Mouse (Mus musculus): ENCODE measurements at regions not wholly inside any gene's neighbourhood (a gene's known extent, or its start where the extent isn't known, plus 50 kb on each side); places are given as distances from the start of the nearest gene placed in this dataset.
A peak's percentile ranks its signal among the peaks of the same experiment; 100 is the strongest.

DNA sequence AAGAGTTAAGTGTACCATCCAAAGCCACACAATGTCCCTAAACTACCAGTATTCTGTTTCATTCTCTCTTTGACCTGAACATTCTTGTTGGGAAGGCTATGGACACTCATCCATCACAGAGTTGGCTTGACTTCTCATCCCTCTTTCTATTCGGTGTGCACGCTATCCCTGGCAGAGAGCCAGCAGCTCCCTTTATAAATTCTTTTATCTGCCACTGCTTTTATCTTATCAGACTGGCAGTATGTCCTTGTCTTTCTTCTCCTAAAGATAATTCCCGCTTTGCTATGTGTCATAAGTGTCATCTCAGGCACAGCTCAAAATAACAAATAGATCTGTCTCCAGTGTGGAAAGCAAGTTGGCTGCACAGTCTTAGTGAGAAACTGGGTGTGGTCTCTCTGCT lies 106.6 kb upstream of the Lipc start:
- DNase-seq = no peak

DNA sequence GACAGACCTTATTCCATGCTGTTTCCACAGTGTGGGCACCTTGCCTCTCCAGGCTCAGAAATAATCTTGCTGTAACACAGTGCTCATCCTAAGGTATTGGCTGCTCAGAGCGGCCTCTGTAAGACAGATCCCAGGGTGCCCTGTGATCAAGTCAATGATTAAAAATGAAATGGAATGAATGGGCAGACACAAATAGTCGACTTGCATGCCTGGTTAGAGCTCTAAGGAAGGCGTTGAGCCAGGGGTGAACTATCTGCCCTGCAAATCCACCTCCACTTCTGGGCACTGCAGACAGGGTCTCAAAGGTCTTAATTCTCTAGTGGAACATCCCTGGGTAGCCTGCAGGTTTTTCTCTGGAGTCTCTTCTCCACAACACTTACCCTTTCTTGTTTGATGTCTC lies 104.8 kb upstream of the Lipc start:
- no peak for DNase-seq

- DNase-seq = peak; percentile 30
Measured at GRCm38 (mm10) chr9:71043899-71044298, 91.9 kb upstream of the Lipc start.

- no peak for DNase-seq
Measured at GRCm38 (mm10) chr9:71035286-71035685, 83.3 kb upstream of the Lipc start.

GRCm38 (mm10) chr9:71032156-71032555 lies 80.1 kb upstream of the Lipc start:
- DNase-seq = no peak

DNA sequence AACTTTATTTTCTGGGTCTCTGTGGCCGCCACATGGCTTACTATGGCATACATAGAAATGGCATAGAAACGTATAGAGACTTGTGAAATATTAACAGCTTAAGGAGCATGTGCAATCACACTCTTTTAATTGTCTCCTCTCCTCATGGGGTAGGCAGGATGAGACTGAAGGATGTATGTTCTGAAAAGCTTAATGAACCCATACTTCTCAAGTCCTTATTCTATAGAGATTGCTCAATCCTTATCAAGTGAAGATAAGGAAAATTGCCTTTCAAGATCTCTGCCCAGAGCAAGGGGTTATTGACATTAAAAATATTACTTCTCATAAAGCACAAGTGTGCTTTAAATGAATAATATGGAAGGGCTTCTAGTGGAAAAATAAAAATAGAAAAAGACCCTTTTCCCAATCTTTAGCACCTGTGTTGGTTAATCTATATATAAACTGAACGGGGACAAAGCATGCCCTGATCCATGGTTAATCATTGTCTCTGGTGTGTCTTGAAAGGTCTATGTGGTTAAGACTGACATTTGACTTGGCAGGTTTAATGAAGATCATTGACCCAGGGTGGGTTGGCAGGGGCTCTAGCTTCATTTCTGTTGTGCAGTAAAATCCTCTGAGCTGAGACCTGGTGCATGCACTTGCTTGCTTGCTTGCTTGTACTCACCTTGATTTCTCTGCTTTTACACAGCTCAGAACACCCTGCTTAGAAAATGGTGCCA lies 78.3 kb upstream of the Lipc start:
- DNase-seq = no peak

DNA sequence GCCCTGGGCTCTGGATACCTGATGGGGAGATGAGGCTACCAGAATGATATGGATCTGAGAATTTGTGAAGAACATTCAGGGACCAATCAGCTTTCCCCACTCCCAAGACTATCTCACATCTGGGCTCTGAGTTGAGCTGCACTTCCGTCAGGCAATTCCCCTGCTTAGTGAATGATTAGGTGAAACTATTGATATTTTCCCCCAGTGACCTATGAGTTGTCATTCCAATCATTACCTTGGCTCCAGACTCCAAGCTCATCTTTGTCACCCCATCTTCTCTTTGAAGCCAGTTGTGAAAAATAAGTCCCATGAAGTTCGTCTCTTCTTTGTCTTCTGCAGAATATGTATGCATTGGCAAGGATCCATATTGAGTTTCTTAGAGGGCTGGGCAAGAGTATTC lies 76.1 kb upstream of the Lipc start:
- DNase-seq = no peak

DNA sequence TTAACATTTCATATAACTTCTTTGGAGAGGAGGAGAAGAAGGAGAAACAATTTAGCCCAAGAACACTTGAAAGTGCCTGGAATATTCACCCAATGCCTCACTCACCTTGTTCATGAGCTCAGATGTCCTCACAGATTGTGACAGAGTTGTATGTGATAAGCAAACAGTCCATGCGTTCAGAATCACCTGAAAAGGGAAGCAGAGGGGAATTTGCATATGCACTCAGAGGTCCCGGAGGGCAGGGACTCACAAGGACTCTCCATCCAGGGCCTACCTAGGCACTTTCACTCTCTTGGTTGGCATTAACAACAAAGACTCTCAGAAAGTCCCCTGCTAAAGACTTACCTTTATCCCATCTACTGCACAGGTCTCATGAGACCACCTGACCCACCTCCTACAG lies 75.6 kb upstream of the Lipc start:
- no peak for DNase-seq

DNA sequence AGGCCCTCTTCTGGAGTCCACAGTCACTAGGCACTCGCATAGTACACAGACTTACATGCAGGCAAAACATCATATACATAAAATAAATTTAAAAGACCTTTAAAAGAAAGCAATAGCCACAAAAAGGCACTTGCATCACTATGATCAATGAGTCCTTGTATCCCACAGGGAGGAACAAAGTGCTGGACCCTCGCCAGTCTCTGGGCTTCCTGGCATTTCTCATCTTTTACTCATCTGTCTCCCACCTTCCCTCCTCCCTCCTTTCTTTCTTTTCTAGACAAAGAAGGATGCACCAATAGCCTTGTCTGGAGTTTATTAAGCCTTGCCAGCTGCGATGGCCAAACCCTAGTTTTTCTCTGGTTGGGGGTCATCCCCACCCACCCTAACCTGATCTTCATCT lies 73.2 kb upstream of the Lipc start:
- no peak for DNase-seq

DNA sequence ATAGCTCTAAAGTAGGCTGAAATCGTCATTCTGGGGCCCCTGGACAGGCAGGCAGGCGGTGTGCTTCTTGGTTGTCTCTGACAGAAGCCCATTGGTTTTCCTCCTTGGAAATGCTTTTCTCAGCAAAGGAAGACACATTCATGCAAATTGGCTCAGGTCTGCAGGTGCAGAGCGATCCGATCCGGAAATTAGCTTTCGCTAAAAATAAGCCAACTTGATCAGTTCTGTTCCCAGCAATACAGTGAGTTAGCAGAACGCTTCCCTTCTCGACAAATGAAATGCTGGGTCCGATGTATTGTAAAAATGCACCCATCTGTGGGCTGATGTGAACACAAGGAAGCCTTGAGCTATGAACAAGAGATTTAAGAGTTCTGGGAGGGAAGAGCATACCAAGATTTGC lies 66.2 kb upstream of the Lipc start:
- DNase-seq = no peak

DNA sequence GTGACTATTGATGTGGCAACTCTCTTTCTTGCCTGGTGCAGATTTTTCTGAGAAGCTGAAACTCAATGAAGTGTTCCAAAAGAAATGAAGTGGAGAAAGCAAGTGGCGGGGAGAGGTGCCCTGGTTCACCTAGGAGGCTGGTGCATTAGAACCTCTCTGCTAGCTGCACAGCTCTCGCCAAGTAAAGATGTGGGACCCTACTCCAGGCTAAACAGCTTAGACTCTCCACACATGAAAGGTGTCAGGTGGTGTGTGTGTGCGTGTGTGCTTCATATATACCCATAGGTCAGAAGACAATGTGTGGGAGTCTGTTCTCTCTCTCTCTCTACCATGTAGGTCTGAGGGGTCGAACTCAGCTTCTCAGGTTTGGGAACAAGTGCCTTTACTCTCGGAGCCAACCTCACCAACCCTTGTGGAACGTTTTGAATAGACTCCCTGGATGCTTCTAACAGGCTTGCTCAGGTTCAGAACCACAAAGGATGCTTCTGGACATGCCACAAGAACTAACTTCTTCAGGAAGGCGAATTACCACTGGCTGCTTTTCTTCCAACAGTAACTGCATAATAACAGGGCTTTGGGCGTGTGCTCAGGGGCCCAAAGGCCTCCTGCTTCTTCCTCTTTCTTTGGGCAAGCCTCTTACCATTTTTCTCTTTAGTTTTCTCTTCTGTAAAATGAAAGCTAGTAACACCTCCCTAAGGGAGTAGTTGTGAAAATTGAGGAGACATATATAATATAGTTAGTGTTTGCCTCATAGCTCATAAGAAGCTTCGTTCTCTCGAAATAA lies 65.6 kb upstream of the Lipc start:
- no peak for DNase-seq

DNA sequence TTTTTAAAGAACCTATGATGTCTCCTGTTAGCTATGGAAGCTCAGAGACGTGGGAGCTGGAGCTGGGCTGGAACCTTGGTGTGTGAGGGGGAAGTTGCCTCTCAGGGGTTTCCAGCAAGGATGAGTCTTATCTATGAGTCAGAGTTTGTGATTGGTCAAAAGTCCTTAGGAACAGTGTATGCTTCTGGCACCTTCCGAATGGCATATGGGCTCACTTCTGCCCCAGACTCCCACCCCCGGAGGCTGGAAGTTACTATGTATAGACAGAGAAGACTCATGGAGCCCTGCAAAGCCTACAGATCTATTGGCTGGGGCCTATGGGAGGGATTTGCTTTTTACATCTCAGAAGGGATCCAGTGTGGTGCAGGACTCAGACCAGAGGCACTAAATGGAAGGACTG lies 63.9 kb upstream of the Lipc start:
- no peak for DNase-seq

DNA sequence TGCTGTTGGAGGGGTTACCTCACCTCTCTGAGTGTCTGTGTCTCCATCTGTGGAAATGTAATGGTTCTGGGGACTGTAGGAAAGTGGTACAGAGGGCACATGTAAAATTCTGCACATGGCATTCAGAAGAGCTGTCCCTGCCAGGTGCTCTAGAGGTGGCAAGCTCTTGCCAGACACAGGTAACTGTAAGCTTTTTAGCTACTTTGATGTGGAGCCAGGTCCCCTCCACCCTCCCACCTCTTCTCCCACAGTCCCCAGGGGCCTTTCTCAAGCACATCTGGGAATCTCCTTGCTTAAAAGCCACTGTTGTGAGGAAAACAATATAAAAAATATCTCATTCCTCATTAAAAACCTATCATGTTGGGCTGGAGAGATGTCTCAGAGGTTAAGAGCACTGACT lies 63.4 kb upstream of the Lipc start:
- DNase-seq = no peak

GRCm38 (mm10) chr9:71012399-71012798 lies 60.4 kb upstream of the Lipc start:
- DNase-seq = no peak

- no peak for DNase-seq
Measured at GRCm38 (mm10) chr9:71004631-71005030, 52.6 kb upstream of the Lipc start.
